Mouse (Mus musculus): ENCODE measurements around the gene D030056L22Rik. TPM values are rescaled to one million over a fixed set of nuclear protein-coding genes. Genes with fewer than 3 reads are reported as not detected.

Gene D030056L22Rik
- total RNA-seq, 2 experiments from 2014 or later = 3.4 to 3.7 TPM

DNA sequence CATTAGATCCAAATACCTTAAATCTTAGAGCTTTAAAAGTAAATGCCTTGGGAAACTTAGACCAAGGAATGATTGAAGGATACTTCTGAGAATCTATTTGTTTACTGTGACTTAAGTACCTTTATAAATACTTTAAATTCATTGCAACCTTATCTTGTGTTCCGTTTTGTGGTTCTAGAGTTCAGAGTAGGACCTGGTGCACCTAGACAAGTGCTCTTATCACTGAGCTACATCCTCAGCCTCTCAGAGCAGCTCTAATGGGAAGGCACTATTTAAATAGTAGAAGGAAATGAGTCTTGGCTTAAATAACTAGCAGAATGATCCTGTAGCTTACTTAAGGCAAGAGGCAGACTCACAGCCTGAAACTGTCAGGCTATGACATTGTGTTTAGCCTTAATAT, 17.4 kb upstream of the D030056L22Rik start:
- intact Hi-C loops (cut with DNase I) = no loop called here
- TF ChIP-seq CTCF (IDR thresholded peaks at IDR 0.05) = no peak
- DNase-seq = no peak
- Histone ChIP-seq H3K4me3 (no peak overlapping the region), H3K27ac (no peak overlapping the region)

DNA sequence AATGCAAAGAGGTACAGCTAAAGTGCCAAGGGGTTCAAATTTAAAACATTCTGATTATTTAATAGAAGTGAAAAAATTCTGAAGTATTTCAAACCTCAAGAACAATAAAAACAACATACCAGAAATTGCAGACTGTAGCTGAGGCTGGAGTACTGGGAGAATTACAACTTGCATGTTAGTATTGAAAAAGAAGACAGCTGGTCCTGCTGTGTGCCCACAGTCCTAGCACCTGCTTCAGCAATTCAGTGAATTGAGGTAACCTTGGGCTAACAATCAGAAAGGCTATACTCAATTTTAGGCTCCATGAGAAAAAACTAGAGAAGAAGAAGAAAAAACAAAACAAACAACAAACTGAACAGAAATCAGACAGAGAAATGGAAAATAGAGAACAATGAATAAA, 4.9 kb upstream of the D030056L22Rik start:
- intact Hi-C loops (cut with DNase I) = no loop called here
- no peak for TF ChIP-seq CTCF (IDR thresholded peaks at IDR 0.05)
- Histone ChIP-seq H3K4me3 (no peak overlapping the region), H3K27ac (no peak overlapping the region)
- no peak for DNase-seq

DNA sequence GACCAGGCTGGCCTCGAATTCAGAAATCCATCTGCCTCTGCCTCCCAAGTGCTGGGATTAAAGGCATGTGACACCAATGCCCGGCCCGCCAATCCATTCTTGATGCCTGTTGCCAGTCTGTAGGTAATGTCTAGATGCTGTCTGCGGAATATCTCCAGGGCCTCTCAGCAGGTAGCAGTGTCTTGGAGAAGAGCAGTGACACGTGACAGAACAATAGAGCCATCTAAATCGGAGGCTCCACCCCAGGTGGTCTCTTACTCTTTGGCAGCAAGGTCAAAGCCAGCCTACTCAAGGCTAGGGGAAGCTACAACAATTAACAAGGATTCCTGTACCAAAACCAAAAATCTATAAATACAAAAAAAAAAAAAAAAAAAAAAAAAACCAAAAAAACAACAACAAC, 2.1 kb upstream of the D030056L22Rik start:
- intact Hi-C loops (cut with DNase I) = loop anchor here (5.0 kb wide), 1 partner anchor 39 kb away; the partner anchor contains the start of gene Carnmt1

DNA sequence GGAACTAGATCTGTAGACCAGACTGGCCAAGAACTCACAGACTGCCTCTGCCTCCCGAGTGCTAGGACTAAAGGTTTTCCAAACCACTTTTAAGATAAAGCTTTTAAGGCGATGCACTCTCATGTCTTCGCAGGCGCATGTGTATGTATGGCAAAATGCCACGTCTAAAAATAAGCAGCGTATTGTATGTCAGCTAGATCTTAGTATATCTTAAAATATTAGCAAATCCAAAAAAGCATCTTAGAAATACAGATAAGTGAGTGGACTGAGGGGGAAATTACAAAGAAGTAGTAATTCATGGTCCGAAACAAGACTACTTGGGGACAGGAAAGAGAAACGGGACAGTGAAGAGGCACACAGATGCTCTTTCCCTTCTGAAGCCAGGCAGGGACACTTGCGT, 1.4 kb upstream of the D030056L22Rik start:
- intact Hi-C loops (cut with DNase I) = loop anchor here (5.0 kb wide), 1 partner anchor 39 kb away; the partner anchor contains the start of gene Carnmt1
- H3K27ac ChIP-seq = 0 out of 2 replicates have a peak overlapping the region, but pooled peaks have one; percentile 97
- H3K4me3 ChIP-seq = peak overlapping the region; percentile 93; the same call in 1 of the 2 replicates
- TF ChIP-seq CTCF (IDR thresholded peaks at IDR 0.05) = no peak
- DNase-seq = no peak

More for the DNA sequence above, 2.1 kb upstream of the D030056L22Rik start:
- H3K27ac ChIP-seq = no peak overlapping the region
- DNase-seq = no peak
- no peak overlapping the region for H3K4me3 ChIP-seq
- TF ChIP-seq CTCF (IDR thresholded peaks at IDR 0.05) = no peak

DNA sequence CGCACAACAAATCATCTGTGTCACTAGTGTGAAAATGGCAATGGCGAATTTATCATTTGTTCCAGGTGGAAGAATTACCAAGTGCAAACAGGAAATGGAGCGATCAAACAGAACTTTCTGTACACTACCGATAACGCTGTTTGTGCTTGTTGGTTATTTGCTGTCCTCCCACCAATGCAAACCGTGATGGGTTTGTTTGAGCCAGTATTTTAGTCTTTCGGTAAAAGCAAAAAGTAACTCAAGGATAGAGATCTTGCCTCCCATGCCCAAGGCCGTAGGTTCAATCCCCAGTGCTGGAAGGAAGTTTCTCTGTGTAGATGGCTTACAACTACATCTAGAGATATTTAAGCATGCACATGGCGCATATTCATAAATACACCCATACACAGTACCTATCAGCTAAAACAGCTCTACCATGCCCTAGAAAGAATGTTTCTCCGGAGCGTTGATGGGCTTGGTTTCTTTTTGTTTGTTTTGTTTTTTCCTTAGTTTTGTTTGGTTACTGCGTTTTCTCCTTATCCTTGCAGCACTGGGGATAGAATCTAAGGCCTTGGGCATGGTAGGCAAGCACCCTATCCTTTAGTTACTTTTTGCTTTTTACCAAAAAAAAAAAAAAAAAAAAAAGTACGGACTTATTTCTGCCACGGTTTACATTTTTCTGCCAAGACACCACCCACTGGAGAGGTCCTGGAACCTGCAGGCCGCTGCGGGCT, 684 bp upstream of the D030056L22Rik start:
- no peak for DNase-seq
- Histone ChIP-seq H3K27ac (peak overlapping the region; percentile 97), H3K4me3 (peak overlapping the region; percentile 93)
- no peak for TF ChIP-seq CTCF (IDR thresholded peaks at IDR 0.05)
- intact Hi-C loops (cut with DNase I) = loop anchor here (2.0 to 5.0 kb wide), 2 partner anchors 40 to 74 kb away; partner anchors contain the start of gene Carnmt1

DNA sequence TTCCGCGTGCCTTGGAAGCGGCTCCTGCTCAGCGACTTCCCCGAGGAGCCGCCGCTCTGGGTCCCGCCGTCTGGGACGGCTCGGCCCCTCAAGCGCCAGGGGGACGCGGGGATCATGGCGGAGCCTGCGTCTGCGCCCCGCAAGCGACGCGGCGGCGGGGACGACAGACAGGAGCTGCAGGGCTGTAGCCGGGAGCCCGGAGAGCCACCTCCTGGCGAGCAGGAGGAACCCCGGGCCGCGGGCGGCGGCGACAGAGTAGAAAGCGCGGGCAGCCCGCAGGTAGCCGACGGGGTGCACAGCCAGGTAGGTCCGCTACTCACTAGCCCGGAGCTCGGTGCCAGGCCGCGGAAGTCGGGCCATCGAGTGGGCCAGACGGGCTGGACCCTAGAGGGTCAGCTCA, 364 bp downstream of the D030056L22Rik start:
- intact Hi-C loops (cut with DNase I) = loop anchor here (2.0 to 5.0 kb wide), 2 partner anchors 41 to 75 kb away; partner anchors contain the start of gene Carnmt1
- Histone ChIP-seq H3K27ac (peak overlapping the region; percentile 97), H3K4me3 (peak overlapping the region; percentile 93)
- peak; percentile 73 for DNase-seq
- peak; percentile 34; the same call in 1 of the 2 replicates for TF ChIP-seq CTCF (IDR thresholded peaks at IDR 0.05)

DNA sequence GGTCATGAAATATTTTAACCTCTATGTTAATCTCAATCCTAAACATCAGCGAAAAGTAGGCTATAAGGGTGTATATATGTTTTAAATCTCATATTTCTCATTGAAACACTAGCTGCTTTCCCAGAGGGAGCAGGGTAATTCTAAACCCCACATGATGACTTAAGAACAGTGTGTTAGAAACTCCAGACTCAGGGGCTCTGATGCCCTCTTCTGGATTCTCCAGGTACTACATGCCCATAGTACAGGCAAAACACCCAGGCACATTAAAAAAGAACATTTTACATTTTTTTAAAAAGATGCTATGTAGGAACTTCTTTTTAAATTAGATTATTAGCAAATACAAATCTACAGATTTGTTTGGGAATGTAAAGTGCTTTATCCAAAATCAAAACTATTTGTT, 3.4 kb downstream of the D030056L22Rik start:
- no peak overlapping the region for H3K4me3 ChIP-seq
- H3K27ac ChIP-seq = peak overlapping the region; percentile 29; the same call in 1 of the 2 replicates
- peak; percentile 65 for DNase-seq
- intact Hi-C loops (cut with DNase I) = loop anchor here (5.0 kb wide), 1 partner anchor 34 kb away; no protein-coding TSS in a partner anchor
- peak; percentile 99; the same call in 1 of the 2 replicates for TF ChIP-seq CTCF (IDR thresholded peaks at IDR 0.05)

DNA sequence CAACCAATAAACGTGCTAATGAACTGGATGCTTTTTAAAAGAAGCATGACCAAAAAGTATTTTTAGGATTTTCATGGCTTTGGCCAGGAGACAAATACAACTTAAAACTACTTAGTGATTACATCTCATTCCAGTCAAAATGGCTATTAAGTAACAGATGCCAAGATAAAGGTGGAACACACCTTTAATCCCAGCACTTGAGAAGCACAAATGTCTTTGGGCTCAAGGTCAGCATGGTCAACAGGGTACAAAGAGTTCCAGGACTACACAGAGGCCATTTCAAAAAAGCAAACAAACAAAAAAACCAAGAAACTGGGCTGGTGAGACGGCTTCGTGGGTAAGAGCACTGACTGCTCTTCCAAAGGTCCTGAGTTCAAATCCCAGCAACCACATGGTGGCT, 7.3 kb downstream of the D030056L22Rik start:
- Histone ChIP-seq H3K4me3 (no peak overlapping the region), H3K27ac (no peak overlapping the region)
- TF ChIP-seq CTCF (IDR thresholded peaks at IDR 0.05) = no peak
- no peak for DNase-seq
- intact Hi-C loops (cut with DNase I) = no loop called here

DNA sequence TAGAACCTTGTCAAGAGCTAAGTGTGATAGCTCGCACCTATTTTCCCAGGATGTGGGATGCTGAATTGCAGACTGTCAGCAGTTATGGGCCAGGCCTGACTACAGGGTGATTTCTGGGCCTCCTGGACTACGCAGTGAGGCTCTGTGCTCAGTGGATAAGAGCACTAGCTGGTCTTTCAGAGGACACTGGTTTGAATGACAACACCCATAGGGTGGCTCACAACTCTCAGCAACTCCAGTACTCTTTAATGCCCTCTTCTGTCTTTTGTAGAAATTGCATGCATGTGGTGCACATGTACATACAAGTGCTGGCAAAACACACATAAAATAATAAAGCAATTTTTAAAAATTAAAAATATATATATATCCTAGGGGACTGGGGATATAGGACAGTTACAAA, 12.2 kb downstream of the D030056L22Rik start:
- no peak for DNase-seq
- no peak for TF ChIP-seq CTCF (IDR thresholded peaks at IDR 0.05)
- intact Hi-C loops (cut with DNase I) = no loop called here

DNA sequence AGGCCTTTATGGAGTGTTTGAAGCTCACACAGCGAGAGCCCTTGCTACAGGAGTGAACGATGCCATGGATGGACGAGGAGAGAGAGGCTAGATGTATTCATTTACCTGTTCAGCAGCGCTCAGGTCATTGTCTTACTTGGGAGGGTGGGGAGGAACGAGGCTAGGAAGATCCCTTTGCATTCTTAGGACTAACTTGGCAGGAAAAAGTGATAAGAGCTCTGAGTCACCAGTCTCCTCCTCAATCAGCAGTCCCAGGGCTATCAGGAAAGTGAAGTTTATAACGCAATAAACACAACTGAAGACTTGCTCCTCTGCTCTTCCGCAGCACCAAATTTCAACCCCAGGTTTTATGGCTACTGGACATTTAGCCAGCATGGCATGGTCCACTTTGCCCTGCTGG, 17.3 kb downstream of the D030056L22Rik start:
- no peak for TF ChIP-seq CTCF (IDR thresholded peaks at IDR 0.05)
- H3K27ac ChIP-seq = no peak overlapping the region
- intact Hi-C loops (cut with DNase I) = no loop called here
- H3K4me3 ChIP-seq = no peak overlapping the region
- DNase-seq = no peak

More for the DNA sequence above, 12.2 kb downstream of the D030056L22Rik start:
- Histone ChIP-seq H3K27ac (no peak overlapping the region), H3K4me3 (no peak overlapping the region)

DNA sequence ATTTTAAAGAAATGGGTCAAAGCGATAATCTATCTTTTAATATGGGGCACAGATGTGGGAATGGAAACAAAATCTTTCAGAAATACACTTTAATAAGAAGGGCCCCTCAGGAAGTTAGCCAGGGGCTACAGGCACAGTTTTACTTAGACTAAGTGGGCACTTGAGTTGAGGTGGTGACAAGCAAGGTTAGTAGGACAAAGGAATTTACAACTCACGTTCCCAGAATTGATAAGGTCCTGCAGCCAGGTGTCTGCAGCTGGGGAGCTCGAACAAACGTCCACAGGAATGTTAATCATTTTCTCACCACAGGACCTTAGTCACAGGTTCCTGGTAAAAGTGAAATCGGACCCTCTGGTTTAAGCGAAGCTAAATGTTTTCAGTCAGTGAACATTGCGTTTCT, 18.1 kb downstream of the D030056L22Rik start:
- no peak for TF ChIP-seq CTCF (IDR thresholded peaks at IDR 0.05)
- Histone ChIP-seq H3K27ac (no peak overlapping the region), H3K4me3 (no peak overlapping the region)
- no peak for DNase-seq
- intact Hi-C loops (cut with DNase I) = no loop called here

DNA sequence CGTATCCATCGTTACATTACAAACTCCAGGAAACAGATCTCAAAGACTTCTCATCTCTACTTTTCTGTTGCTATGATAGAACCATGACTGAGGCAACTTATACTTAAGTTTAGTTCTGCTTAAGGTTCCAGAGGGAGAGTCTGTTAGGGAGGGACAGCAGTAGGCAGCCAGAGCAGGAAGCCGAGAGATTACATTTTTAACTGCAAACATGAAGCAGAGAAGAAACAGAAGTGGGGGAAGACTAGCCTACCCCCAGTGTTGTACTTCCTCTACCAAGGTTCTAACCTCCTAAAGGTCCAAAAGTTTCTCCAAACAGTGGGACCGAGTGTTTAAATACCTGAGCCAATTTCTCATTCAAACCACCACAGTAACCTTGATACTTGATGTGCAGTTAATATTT, 22.9 kb downstream of the D030056L22Rik start:
- Histone ChIP-seq H3K27ac (no peak overlapping the region), H3K4me3 (no peak overlapping the region)
- no peak for TF ChIP-seq CTCF (IDR thresholded peaks at IDR 0.05)
- intact Hi-C loops (cut with DNase I) = no loop called here
- no peak for DNase-seq

DNA sequence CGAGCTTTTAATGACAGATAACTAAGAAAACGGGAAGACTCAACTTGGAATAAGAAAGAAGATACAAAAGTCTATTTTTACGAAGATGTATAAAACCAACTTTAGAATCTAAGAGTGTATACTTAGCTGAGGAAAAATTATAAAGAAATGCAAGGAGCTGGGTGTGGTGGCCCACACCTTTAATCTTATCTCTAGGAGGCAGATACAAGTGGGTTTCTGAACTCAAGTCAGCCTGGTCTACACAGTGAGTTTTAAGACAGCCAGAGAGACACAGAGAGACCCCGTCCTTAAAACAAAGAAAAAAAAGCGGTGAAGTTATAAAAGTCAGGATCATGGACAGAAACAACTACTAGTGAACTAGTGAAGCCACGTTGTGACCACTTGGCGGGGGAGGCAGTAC, 26.2 kb downstream of the D030056L22Rik start:
- no peak for DNase-seq
- Histone ChIP-seq H3K27ac (no peak overlapping the region), H3K4me3 (no peak overlapping the region)
- intact Hi-C loops (cut with DNase I) = no loop called here
- no peak for TF ChIP-seq CTCF (IDR thresholded peaks at IDR 0.05)

All from gastrocnemius, adult 2 months (tissue).